Mouse (Mus musculus): ENCODE measurements around the gene Gm20604. TPM values are rescaled to one million over a fixed set of nuclear protein-coding genes. Genes with fewer than 3 reads are reported as not detected.
A peak's percentile ranks its signal among the peaks of the same experiment; 100 is the strongest.

The Gm20604 gene
- polyA plus RNA-seq, 1 experiment from 2014 or later = 24.1 TPM

DNA sequence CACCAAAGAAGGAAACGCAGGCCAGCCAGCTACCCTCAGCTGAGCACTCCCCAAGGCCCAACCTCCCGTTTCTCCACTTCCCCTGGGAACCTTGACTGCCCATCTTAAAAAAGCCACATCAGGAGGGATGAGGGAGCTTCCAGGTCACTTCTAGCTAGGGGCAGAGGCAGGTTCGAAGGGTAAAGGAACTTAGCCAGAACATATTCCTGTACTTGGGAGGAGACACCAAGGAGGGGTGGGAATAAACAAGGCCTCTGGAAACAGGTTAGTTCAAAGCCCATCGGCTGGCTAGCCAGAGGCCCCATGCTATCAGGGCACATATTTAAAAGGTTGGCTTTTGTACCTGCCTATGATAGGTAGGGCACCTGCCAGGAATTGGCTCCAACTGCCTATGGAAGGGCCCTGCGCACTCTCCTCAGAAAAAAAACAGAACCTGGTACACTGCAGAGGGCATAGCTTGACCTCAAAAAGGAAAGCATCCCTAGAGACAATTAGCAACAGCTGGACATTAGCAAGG, 56.7 kb downstream of the Gm20604 start:
- Histone ChIP-seq H3K4me3 (no peak overlapping the region), H3K27me3 (ENCODE audit: insufficient read depth, poor library complexity, severe bottlenecking) (peaks cover 11% of the 10 kb centered on the region; the same call in 1 of the 2 replicates), H3K9me3 (no peaks in the 10 kb centered on the region), H3K27ac (no peak overlapping the region), H3K4me1 (peaks cover 50% of the 10 kb centered on the region), H3K36me3 (no peaks in the 10 kb centered on the region)
- 86% methylated on average over 5 of the region's 5 CpGs for WGBS
- no peak for DNase-seq (ENCODE audit: low spot score)

DNA sequence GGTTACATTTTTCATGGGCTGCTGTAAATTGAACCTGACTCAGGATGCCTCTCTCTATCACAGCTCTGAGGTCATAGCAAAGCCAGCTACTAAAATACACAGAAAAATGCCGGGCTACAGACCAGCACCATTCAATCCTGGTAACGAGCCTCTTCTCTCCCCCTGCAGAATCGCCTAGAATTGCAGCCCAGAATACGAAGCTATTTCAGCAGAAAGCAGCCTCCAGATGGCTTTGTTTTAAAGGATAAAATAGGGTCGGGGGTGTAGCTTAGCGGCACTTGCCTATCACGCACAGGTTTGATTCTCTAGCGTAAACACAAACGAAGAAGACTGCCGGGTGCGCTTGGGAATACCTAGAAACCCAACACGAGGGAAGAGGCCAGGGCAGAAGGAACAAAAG, 58.0 kb downstream of the Gm20604 start:
- DNase-seq (ENCODE audit: low spot score) = no peak
- 70% methylated on average over 12 of the region's 12 CpGs for WGBS
- Histone ChIP-seq H3K4me1 (peaks cover 55% of the 10 kb centered on the region), H3K4me3 (no peak overlapping the region), H3K27me3 (ENCODE audit: insufficient read depth, poor library complexity, severe bottlenecking) (peaks cover 8% of the 10 kb centered on the region; the same call in 1 of the 2 replicates), H3K36me3 (no peaks in the 10 kb centered on the region), H3K9me3 (no peaks in the 10 kb centered on the region), H3K27ac (no peak overlapping the region)

DNA sequence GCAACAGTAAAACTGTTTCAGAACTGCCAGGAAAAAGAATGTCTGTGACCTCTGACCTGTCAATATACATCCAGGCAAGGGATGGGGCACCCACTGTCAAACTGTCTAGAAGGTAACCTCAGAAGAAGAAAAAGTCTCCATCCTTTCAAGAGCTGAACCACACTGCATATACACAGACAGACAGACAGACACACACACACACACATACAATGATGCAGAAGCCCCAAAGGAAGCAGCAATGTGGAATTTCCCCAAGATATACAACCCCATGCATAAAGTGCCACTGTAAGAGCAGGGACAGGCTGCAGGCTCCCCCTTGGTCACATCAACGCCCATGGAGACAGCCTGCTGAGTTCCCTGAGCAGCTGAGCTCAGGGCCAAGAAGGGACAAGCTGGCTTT, 59.3 kb downstream of the Gm20604 start:
- DNase-seq (ENCODE audit: low spot score) = no peak
- 33% methylated on average over 1 of the region's 1 CpGs for WGBS
- H3K27ac ChIP-seq = no peak overlapping the region
- H3K9me3 ChIP-seq = no peaks in the 10 kb centered on the region
- H3K4me1 ChIP-seq = peaks cover 51% of the 10 kb centered on the region
- H3K36me3 ChIP-seq = no peaks in the 10 kb centered on the region
- H3K27me3 ChIP-seq (ENCODE audit: insufficient read depth, poor library complexity, severe bottlenecking) = peaks cover 8% of the 10 kb centered on the region; the same call in 1 of the 2 replicates
- H3K4me3 ChIP-seq = no peak overlapping the region

DNA sequence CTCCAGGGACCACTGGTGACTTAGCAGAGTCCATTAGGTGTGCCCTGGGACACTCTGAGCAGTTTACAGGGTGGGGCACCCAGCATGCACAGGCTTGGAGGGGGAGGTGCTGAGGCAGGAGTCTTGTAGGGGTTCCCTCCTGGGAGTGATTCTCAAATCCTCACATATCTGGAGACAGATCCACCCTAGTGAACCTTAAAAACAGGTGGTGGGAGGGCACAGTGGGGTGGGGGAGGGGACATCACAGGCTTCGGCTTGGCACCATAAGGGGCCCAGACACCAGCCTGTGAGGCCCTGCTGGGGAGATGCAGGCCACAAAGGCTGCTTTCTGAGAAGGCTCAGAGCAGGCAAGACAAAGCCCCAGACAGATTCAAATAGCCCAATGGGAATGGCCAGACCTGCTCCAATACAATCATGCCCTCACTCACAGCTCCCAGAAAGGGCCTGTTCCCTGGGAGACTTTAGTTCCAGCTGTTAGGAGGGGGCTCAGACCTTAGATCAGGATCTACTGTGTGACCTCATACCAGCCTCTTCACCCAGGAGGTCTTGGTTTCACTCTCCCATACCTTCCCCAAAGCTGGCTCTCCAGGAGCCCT, 60.3 kb downstream of the Gm20604 start:
- Histone ChIP-seq H3K27ac (peak overlapping the region; percentile 36; the same call in 1 of the 2 replicates), H3K36me3 (no peaks in the 10 kb centered on the region), H3K27me3 (ENCODE audit: insufficient read depth, poor library complexity, severe bottlenecking) (no peaks in the 10 kb centered on the region), H3K4me3 (no peak overlapping the region), H3K9me3 (no peaks in the 10 kb centered on the region), H3K4me1 (peaks cover 42% of the 10 kb centered on the region)
- 63% methylated on average over 1 of the region's 1 CpGs for WGBS
- DNase-seq (ENCODE audit: low spot score) = no peak

DNA sequence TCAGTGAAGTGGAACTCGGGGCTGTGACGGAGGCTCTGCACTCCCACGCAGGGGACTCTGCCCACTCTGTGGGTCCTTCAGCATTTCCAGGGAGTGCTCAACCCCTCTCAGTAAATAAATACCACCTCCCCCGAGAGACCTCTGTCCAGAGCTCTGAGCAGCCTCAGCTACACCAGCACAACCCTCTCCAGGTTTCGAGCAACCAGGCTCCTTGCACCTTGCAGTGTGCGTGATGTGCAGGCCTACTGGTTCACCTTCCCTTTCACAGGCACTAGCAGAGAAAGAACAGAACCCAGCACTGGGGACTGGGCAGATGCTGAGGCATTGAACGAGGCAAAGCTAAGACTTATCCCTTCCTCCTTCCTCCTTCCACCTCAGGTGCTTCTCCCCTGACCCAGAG, 61.1 kb downstream of the Gm20604 start:
- H3K27me3 ChIP-seq (ENCODE audit: insufficient read depth, poor library complexity, severe bottlenecking) = no peaks in the 10 kb centered on the region
- 74% methylated on average over 7 of the region's 7 CpGs for WGBS
- no peak overlapping the region for H3K4me3 ChIP-seq
- no peaks in the 10 kb centered on the region for H3K9me3 ChIP-seq
- no peak for DNase-seq (ENCODE audit: low spot score)
- no peak overlapping the region for H3K27ac ChIP-seq
- peaks cover 34% of the 10 kb centered on the region for H3K4me1 ChIP-seq
- H3K36me3 ChIP-seq = no peaks in the 10 kb centered on the region

DNA sequence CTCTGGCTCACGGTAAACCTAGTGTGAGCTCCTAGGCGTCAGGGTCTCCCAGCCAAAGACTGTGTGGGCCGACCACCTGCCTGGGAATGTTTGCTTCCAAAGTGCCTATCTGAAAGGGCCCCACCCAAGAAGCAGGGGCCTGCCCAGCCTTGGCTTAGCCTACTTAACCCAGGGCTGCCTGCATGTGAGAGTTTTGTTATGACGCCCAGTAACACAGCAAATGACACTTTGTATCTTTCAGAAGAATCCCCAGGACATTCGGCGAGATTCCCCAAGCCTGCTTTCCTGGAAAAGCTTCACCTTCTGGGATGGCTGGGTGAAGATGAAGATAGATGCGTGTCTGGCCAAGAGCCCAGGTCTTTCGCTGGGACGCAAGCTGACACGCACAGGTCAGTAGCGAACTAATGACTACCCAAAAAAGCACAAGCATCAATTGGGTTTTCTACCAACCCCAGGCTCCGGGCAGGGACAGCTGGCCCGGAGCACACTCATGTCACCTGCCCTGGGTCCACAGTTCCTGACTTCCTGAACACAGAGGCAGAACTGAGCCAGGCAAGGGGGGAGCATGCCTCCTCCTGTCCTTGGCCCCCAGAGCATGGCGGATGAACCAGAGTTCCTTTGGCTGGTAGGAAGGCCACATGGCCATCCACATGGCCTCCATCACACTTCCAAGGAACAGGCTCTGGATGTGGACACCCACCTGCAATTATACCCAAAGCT, 61.7 kb downstream of the Gm20604 start:
- WGBS = 83% methylated on average over 14 of the region's 14 CpGs
- Histone ChIP-seq H3K9me3 (no peaks in the 10 kb centered on the region), H3K4me3 (no peak overlapping the region), H3K27me3 (ENCODE audit: insufficient read depth, poor library complexity, severe bottlenecking) (no peaks in the 10 kb centered on the region), H3K36me3 (no peaks in the 10 kb centered on the region), H3K4me1 (peaks cover 30% of the 10 kb centered on the region), H3K27ac (no peak overlapping the region)
- DNase-seq (ENCODE audit: low spot score) = no peak

DNA sequence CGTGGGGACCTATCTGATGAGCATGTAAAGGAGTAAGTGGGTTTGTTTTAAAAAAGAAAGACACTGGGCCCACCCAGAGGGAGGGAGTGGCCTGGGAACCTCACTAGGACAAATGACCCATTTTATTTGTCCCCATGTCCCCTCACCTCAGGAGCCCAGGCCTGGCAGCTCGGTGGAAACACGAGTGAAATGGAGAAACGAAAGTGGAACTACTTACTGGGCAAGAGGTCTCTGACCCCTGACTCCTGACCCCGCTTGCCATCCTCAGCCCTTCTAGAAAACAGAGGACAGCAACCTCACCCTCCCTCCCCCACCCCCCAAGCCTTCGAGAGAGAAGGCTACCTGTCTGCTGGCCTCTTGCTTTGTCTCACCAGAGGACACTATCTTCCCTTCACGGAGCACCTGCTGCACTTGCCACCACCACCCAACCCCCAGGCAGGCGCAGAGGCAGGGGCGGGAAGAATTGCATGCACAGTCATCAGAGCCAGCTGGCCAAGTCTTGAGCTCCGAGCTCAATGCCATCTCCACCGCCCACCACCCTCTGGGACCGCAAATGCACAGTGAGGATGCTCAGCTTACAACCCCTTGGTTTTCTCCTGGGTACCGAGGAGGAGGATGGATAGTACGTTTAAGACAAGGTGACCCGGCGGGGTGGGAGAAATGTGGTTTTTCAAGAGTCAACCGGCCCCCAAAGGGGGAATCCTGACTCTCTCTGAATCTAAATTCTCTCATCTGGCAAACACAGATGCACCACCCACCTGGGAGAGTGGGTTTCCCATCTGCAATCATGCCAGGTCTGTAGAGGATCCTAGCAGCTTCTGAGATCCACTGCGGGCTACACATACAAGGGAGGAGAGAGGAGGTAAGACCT, 62.9 kb downstream of the Gm20604 start:
- 74% methylated on average over 18 of the region's 18 CpGs for WGBS
- Histone ChIP-seq H3K27me3 (ENCODE audit: insufficient read depth, poor library complexity, severe bottlenecking) (no peaks in the 10 kb centered on the region), H3K9me3 (no peaks in the 10 kb centered on the region), H3K4me3 (no peak overlapping the region), H3K27ac (no peak overlapping the region), H3K4me1 (peaks cover 37% of the 10 kb centered on the region), H3K36me3 (no peaks in the 10 kb centered on the region)
- DNase-seq (ENCODE audit: low spot score) = no peak

DNA sequence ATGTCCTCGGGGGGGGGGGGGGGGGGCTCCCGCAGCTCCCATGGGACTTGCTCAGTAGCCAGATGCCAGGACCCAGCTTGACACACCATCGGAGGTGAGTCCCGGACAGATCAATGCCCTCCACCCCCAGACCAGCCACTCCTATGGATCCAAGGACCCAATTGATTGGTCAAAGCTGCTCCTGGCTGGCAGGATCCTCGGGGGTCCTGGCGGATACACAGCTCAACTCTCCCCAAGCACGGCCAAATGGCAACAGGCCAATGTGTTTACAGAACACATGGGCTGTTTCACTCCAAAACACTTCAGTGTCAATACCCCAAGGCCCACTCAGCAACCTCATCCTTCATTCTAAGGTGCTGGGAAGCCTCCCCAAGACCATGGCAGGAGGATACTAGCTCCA, 66.7 kb downstream of the Gm20604 start:
- Histone ChIP-seq H3K27ac (no peak overlapping the region), H3K9me3 (no peaks in the 10 kb centered on the region), H3K4me3 (no peak overlapping the region), H3K27me3 (ENCODE audit: insufficient read depth, poor library complexity, severe bottlenecking) (no peaks in the 10 kb centered on the region), H3K36me3 (no peaks in the 10 kb centered on the region), H3K4me1 (peaks cover 25% of the 10 kb centered on the region)
- WGBS = 71% methylated on average over 7 of the region's 7 CpGs
- DNase-seq (ENCODE audit: low spot score) = no peak

Other genes with a start within 250 kb of the Gm20604 start
- gene Chga, start 203.7 kb downstream of the Gm20604 start, polyA plus RNA-seq (2016; fragmentation: Nextera tagmentation; extraction: Ambion mirVana) = 0.15 and 0.44 TPM in 2 replicates
- gene Itpk1, start 53.7 kb downstream of the Gm20604 start, polyA plus RNA-seq (2016; fragmentation: Nextera tagmentation; extraction: Ambion mirVana) = 3.5 and 4.8 TPM in 2 replicates
- gene Moap1, start 15.0 kb downstream of the Gm20604 start, polyA plus RNA-seq (2016; fragmentation: Nextera tagmentation; extraction: Ambion mirVana) = 24.0 and 24.8 TPM in 2 replicates
- 8.6 and 9.5 TPM in 2 replicates for gene Tmem251, start 14.9 kb downstream of the Gm20604 start, polyA plus RNA-seq (2016; fragmentation: Nextera tagmentation; extraction: Ambion mirVana)
- gene Gm28051, start 907 bp downstream of the Gm20604 start, polyA plus RNA-seq (2016; fragmentation: Nextera tagmentation; extraction: Ambion mirVana) = not detected in 2 replicates
- 32.5 and 36.3 TPM in 2 replicates for gene Gon7, start 869 bp downstream of the Gm20604 start, polyA plus RNA-seq (2016; fragmentation: Nextera tagmentation; extraction: Ambion mirVana)
- gene Ubr7, start 705 bp downstream of the Gm20604 start, polyA plus RNA-seq (2016; fragmentation: Nextera tagmentation; extraction: Ambion mirVana) = 40.0 and 40.6 TPM in 2 replicates
- 13.3 and 16.1 TPM in 2 replicates for gene Btbd7, start 119.8 kb upstream of the Gm20604 start, polyA plus RNA-seq (2016; fragmentation: Nextera tagmentation; extraction: Ambion mirVana)
- not detected in 2 replicates for gene Cox8c, start 140.6 kb upstream of the Gm20604 start, polyA plus RNA-seq (2016; fragmentation: Nextera tagmentation; extraction: Ambion mirVana)
- gene Unc79, start 190.2 kb upstream of the Gm20604 start, polyA plus RNA-seq (2016; fragmentation: Nextera tagmentation; extraction: Ambion mirVana) = 0.22 and 0.33 TPM in 2 replicates

Measured in heart, embryonic 10.5 days (tissue).